Mouse (Mus musculus): Measurements from ENCODE around the gene Rnase9.

DNA sequence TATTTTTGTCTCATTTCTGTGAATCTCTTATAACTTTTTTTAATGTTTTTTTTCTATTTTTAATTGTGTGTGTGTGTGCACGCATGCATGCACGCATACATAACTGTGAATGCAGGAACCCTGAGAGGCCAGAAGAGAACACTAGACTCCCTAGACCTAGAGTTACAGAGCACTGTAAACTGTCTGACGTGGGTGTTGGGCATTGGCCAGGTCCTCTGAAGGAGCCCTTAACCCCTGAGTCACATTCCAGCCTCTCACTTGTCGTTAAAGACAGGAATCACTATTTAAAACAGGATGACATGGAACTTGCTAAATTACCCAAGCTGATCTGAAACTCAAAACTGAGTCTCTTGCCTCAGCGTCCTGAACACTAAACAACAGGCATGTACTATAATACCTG lies 10.3 kb upstream of the Rnase9 start:
- no peak for TF ChIP-seq CTCF (IDR thresholded peaks at IDR 0.05; ENCODE audit: low read depth, low read length)
- TF ChIP-seq POLR2AphosphoS5 (IDR thresholded peaks at IDR 0.05; ENCODE audit: insufficient replicate concordance, low read depth, low read length) = no peak
- TF ChIP-seq GATA1 (IDR thresholded peaks at IDR 0.05; ENCODE audit: borderline replicate concordance, low read length) = no peak
- no peak for TF ChIP-seq TAL1 (conservative IDR thresholded peaks at IDR 0.05; ENCODE audit: low read depth, low read length)

Data from G1E (cell line).